Mouse (Mus musculus) embryo, embryonic 10 days (tissue): ENCODE results near the gene Sbf2.
A peak's percentile ranks its signal among the peaks of the same experiment; 100 is the strongest.
"Not testable (repeated sequence)": the region's sequence is repeated elsewhere in the genome, so short reads cannot be mapped to it uniquely, and the experiment has no call there.

Source experiments
- DNase-seq: peaks from one replicate; pipeline ENCODE4 v3.0.0-alpha.2; 2015; ENCODE audit warnings: low spot score

Sbf2 gene

GRCm38 (mm10) chr7:110629892-110630666, 15.4 kb upstream of the Sbf2 start:
- peak; percentile 91 for DNase-seq

GRCm38 (mm10) chr7:110628611-110629354, 14.1 kb upstream of the Sbf2 start:
- peak; percentile 72 for DNase-seq

- DNase-seq = no peak
Measured at GRCm38 (mm10) chr7:110628273-110628600, 13.5 kb upstream of the Sbf2 start.

GRCm38 (mm10) chr7:110627486-110628272, 13.0 kb upstream of the Sbf2 start, which contains the start of gene Adm:
Gene Adm, plus strand, starts transcription at chr7:110627661.
- DNase-seq = peak; percentile 87

GRCm38 (mm10) chr7:110627099-110627482, 12.4 kb upstream of the Sbf2 start:
- DNase-seq = peak; percentile 41

GRCm38 (mm10) chr7:110626186-110627098, 11.7 kb upstream of the Sbf2 start:
- DNase-seq = peak; percentile 36

GRCm38 (mm10) chr7:110625489-110625888, 10.8 kb upstream of the Sbf2 start:
- DNase-seq = no peak

- no peak for DNase-seq
Measured at GRCm38 (mm10) chr7:110624961-110625360, 10.2 kb upstream of the Sbf2 start.

- DNase-seq = no peak
Measured at GRCm38 (mm10) chr7:110624067-110624466, 9.3 kb upstream of the Sbf2 start.

- no peak for DNase-seq
Measured at GRCm38 (mm10) chr7:110619086-110619611, 4.4 kb upstream of the Sbf2 start.

GRCm38 (mm10) chr7:110615792-110616191, 1.1 kb upstream of the Sbf2 start:
- DNase-seq = peak; percentile 40

GRCm38 (mm10) chr7:110615151-110615631, 469 bp upstream of the Sbf2 start:
- DNase-seq = peak; percentile 49

GRCm38 (mm10) chr7:110613381-110614132, 1.2 kb downstream of the Sbf2 start:
- peak; percentile 31 for DNase-seq

GRCm38 (mm10) chr7:110606906-110607305, 7.8 kb downstream of the Sbf2 start:
- no peak for DNase-seq

- no peak for DNase-seq
Measured at GRCm38 (mm10) chr7:110605476-110605875, 9.2 kb downstream of the Sbf2 start.

- no peak for DNase-seq
Measured at GRCm38 (mm10) chr7:110597141-110597540, 17.6 kb downstream of the Sbf2 start.

GRCm38 (mm10) chr7:110593991-110594390, 20.7 kb downstream of the Sbf2 start:
- not testable (repeated sequence) for DNase-seq

- DNase-seq = no peak
Measured at GRCm38 (mm10) chr7:110587721-110588120, 27.0 kb downstream of the Sbf2 start.

GRCm38 (mm10) chr7:110585250-110585649, 29.5 kb downstream of the Sbf2 start:
- DNase-seq = no peak

GRCm38 (mm10) chr7:110584159-110584558, 30.6 kb downstream of the Sbf2 start:
- no peak for DNase-seq
